Mouse (Mus musculus): ENCODE data around the gene Myd88.

GRCm38 (mm10) chr9:119368367-119368766, 27.2 kb upstream of the Myd88 start:
- TF ChIP-seq CTCF (IDR thresholded peaks at IDR 0.05; ENCODE audit: borderline replicate concordance, insufficient read depth, low read depth, low read length) (no peak), POLR2A (IDR thresholded peaks at IDR 0.05; ENCODE audit: borderline replicate concordance, insufficient read depth, low read length) (no peak)
